Mouse (Mus musculus): ENCODE measurements around the gene Agfg2.

The Agfg2 gene

DNA sequence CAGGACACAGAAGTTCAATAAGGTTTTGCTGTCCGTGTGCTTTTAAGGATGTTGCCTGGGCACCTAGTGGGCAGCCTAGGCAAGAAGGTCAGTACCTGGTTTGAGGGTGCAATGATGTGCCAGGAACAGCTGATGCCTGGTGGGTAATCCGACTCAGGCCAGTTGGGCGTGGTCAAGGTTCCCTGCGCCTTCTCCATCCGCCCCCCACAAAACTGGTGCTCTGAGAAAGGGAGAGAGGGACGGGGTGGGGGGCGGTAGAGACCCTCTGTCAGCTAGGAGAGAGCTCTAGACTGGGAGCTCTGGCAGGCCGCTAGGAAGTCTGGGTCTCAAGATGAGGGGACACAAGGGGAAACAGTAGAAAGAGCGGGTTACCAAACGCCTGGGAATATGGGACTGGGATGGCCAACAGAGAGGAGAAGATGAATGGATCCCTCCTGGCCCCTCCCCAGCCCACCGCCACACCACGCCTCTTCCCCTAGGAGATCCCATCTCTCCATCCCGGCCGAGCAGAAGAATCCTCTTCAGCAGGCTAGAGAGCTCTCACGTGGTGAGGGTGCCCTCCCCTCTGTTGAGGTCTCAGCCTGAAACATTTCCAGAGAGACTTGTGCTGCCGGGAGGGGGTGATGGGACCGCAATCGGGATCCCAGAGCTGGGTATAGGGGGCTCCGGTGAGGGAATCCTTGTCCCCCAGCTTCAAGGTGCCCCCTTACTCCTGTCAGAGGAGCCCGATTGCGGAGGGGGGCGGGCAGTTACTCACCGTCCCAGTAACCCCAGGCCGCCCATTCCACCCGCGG is 76.5 kb downstream of the Agfg2 start:
- no peak for DNase-seq

DNA sequence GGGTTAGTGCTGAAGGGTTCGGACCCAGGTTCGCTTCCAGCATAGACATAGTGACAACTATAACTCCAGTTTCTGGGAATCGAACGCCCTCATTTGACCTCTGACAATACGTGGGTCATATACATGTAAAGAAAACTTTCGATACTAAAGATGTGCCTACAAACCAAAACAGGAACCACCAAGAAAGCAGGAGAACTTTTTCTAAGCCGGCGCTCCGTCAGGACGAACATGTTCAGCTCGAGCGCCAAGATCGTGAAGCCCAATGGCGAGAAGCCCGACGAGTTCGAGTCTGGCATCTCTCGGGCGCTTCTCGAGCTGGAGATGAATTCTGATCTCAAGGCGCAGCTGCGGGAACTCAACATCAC is 83.2 kb downstream of the Agfg2 start:
- peak in 1 of 2 experiments; percentile 24 for DNase-seq

GRCm38 (mm10) chr5:137600619-137601364 is 83.7 kb downstream of the Agfg2 start, which contains the start of gene Mospd3:
Gene Mospd3, minus strand, starts transcription at chr5:137601058.
- peak; percentile 98 for DNase-seq
